ENCODE assay signal across 8 mouse cellular contexts in the genomic region with DNA sequence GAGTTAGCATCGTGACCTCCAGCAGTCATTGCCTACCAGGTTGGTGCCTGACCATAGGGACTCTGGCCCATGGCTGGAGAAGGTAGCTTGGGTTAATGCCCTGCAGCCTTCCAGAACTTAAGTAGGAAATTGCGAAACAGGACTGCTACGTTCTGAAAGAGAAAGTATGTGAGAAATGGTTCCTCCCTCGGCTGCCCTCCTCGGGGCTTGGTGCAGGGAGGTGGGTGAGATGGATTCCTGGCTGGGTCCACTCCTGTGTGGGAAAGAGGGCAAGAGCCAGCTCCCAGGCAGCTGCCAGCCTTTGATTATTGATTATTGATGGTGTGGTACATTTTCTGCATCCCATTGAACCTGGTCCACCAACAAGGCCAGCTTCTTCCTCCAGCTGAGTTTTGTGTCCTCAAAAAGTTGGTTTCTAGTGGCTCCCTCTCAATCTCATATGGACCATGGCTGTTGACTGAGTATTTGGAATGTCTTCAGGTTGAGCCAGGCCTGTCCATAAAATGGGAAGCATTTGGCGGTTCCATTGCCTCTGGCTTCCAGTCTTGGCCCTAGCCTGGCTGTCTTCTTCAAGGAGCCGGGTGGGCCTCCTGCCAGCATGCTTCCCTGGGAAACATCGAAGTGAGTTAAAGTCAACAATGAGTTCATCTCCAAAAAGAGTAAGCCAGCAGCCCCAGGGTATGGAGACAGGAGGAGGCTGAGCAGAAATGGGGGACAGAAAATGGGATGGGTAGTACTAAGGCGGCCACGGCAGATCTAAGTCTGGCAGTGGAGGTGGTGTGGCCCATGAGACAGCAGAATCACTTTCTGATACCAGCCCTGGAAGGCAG. TPM values are rescaled to one million over a fixed set of nuclear protein-coding genes. Genes with fewer than 3 reads are reported as not detected.
DNase-seq lines count a peak whose midpoint lies in the region; ATAC-seq and TF ChIP-seq lines count a peak whose summit lies in the region.

A gene (plus strand): TSS at position 780 of the 830 bp plus-strand sequence.

- intact Hi-C loops in left cerebral cortex, postnatal 14 days (cut with DNase I), result no loop called here

- no peaks in the 10 kb centered on the region for H3K27me3 ChIP-seq in testis, adult 2 months (ENCODE audit: control insufficient read depth, insufficient read depth, low read length)
- peaks cover 44% of the 10 kb centered on the region for H3K27me3 ChIP-seq in heart, embryonic 13.5 days (replicated peaks)
- peaks cover 80% of the 10 kb centered on the region for H3K27me3 ChIP-seq in megakaryocyte, embryonic 14.5 days (replicated peaks)

- peaks cover 2% of the 10 kb centered on the region for H3K4me1 ChIP-seq in testis, adult 2 months (ENCODE audit: control insufficient read depth, insufficient read depth, low read length)
- H3K4me1 ChIP-seq in embryonic fibroblast, embryonic 13.5 days (ENCODE audit: control insufficient read depth, insufficient read depth, low read length), result no peaks in the 10 kb centered on the region
- no peaks in the 10 kb centered on the region for H3K4me1 ChIP-seq in heart, embryonic 13.5 days
- H3K4me1 ChIP-seq in megakaryocyte, embryonic 14.5 days, result peaks cover 41% of the 10 kb centered on the region

- no peak within 1 kb of the TSS for H3K4me3 ChIP-seq in testis, adult 2 months (ENCODE audit: control insufficient read depth, low read depth, low read length)
- H3K4me3 ChIP-seq in embryonic fibroblast, embryonic 13.5 days (ENCODE audit: insufficient read depth, low read length), result no peak within 1 kb of the TSS
- no peak within 1 kb of the TSS for H3K4me3 ChIP-seq in heart, embryonic 13.5 days
- H3K4me3 ChIP-seq in megakaryocyte, embryonic 14.5 days (replicated peaks), result peak within 1 kb of the TSS; percentile 40

- H3K36me3 ChIP-seq in testis, adult 2 months (ENCODE audit: control insufficient read depth, insufficient read depth, low read length), result no peaks in the 10 kb centered on the region
- no peaks in the 10 kb centered on the region for H3K36me3 ChIP-seq in heart, embryonic 13.5 days
- H3K36me3 ChIP-seq in megakaryocyte, embryonic 14.5 days (replicated peaks; ENCODE audit: low read length), result no peaks in the 10 kb centered on the region

- DNase-seq in testis, postnatal 14 days (ENCODE audit: low spot score), result no peak
- no peak for DNase-seq in left cerebral cortex, postnatal 14 days (ENCODE audit: low spot score in 2 of 2)
- no peak for DNase-seq in Muller cell, postnatal 12 days (ENCODE audit: inconsistent ontology term)
- DNase-seq in natural killer cell, adult 2 months (ENCODE audit: low spot score in 2 of 2), result no peak

- 61% methylated on average over 10 of the region's 10 CpGs for WGBS in heart, embryonic 13.5 days

- no peak for TF ChIP-seq POLR2A in testis, adult 2 months (IDR thresholded peaks at IDR 0.05; ENCODE audit: control insufficient read depth, low read depth, low read length)
- no peak for TF ChIP-seq POLR2A in embryonic fibroblast, embryonic 13.5 days (IDR thresholded peaks at IDR 0.05; ENCODE audit: low read depth, low read length)

- no peak for TF ChIP-seq CTCF in testis, adult 2 months (IDR thresholded peaks at IDR 0.05; ENCODE audit: control insufficient read depth, insufficient read depth, insufficient replicate concordance, low read depth, low read length)
- TF ChIP-seq CTCF in embryonic fibroblast, embryonic 13.5 days (IDR thresholded peaks at IDR 0.05; ENCODE audit: borderline replicate concordance, insufficient read depth, low read length), result no peak

- no peaks in the 10 kb centered on the region for H3K9me3 ChIP-seq in heart, embryonic 13.5 days
- no peaks in the 10 kb centered on the region for H3K9me3 ChIP-seq in megakaryocyte, embryonic 14.5 days

- no peak within 1 kb of the TSS for H3K4me2 ChIP-seq in heart, embryonic 13.5 days

- H3K27ac ChIP-seq in testis, adult 2 months (ENCODE audit: control insufficient read depth, insufficient read depth, low read depth, low read length), result peak within 1 kb of the TSS; percentile 43
- no peak within 1 kb of the TSS; the same call in 1 of the 2 replicates for H3K27ac ChIP-seq in embryonic fibroblast, embryonic 13.5 days (ENCODE audit: insufficient read depth, low read length)
- no peak within 1 kb of the TSS for H3K27ac ChIP-seq in heart, embryonic 13.5 days (replicated peaks)

- H3K9ac ChIP-seq in heart, embryonic 13.5 days, result no peak within 1 kb of the TSS

- no peak for ATAC-seq in heart, embryonic 13.5 days (ENCODE audit: extremely low read depth, insufficient number of reproducible peaks, low FRiP score, low TSS enrichment)

RNA-seq across cellular contexts. Expression of the gene that starts here (rescaled TPM):
- 24.5 and 25.3 TPM in 2 replicates for polyA plus RNA-seq in testis, adult 2 months (2012; rRNA removed)
- 65.7 and 71.8 TPM in 2 replicates for polyA plus RNA-seq in embryonic fibroblast, embryonic 13.5 days (2011; ENCODE audit: insufficient read length, low read depth, missing spikeins)
- 54.8 and 56.4 TPM in 2 replicates for polyA plus RNA-seq in heart, embryonic 13.5 days (2015; fragmentation: Nextera tagmentation; extraction: Ambion mirVana)
- total RNA-seq in left cerebral cortex, postnatal 14 days (2021), result 10 to 100 TPM; 68.8 to 70.7 TPM
- polyA plus RNA-seq in megakaryocyte, embryonic 14.5 days (2012; ENCODE audit: insufficient read depth, low replicate concordance), result 1.6 and 16.3 TPM in 2 replicates
